Mouse (Mus musculus): ENCODE data around the gene Rsph1. TPM values are rescaled to one million over a fixed set of nuclear protein-coding genes. Genes with fewer than 3 reads are reported as not detected.

Rsph1 gene
- total RNA-seq, 2 experiments from 2014 or later = 10.0 to 12.5 TPM

GRCm38 (mm10) chr17:31264372-31264771 is 12.8 kb downstream of the Rsph1 start:
- intact Hi-C loops (cut with DNase I; ENCODE audit: low total_unique reads) = loop anchor here (10.0 kb wide), 1 partner anchor 230 kb away; no protein-coding TSS in a partner anchor
- DNase-seq = no peak

GRCm38 (mm10) chr17:31263770-31264169 is 13.4 kb downstream of the Rsph1 start:
- DNase-seq = no peak
- intact Hi-C loops (cut with DNase I; ENCODE audit: low total_unique reads) = loop anchor here (10.0 kb wide), 1 partner anchor 231 kb away; no protein-coding TSS in a partner anchor

- no peak for DNase-seq
- intact Hi-C loops (cut with DNase I; ENCODE audit: low total_unique reads) = loop anchor here (10.0 kb wide), 1 partner anchor 232 kb away; no protein-coding TSS in a partner anchor
Measured at GRCm38 (mm10) chr17:31262715-31263114, 14.5 kb downstream of the Rsph1 start.

- DNase-seq = no peak
- intact Hi-C loops (cut with DNase I; ENCODE audit: low total_unique reads) = loop anchor here (10.0 kb wide), 1 partner anchor 233 kb away; no protein-coding TSS in a partner anchor
Measured at GRCm38 (mm10) chr17:31261352-31261751, 15.8 kb downstream of the Rsph1 start.

- peak; percentile 95 for DNase-seq
- intact Hi-C loops (cut with DNase I; ENCODE audit: low total_unique reads) = loop anchor here (10.0 kb wide), 1 partner anchor 234 kb away; no protein-coding TSS in a partner anchor
Measured at GRCm38 (mm10) chr17:31260430-31260829, 16.8 kb downstream of the Rsph1 start.

- intact Hi-C loops (cut with DNase I; ENCODE audit: low total_unique reads) = loop anchor here (10.0 kb wide), 1 partner anchor 235 kb away; no protein-coding TSS in a partner anchor
- DNase-seq = no peak
Measured at GRCm38 (mm10) chr17:31259825-31260224, 17.4 kb downstream of the Rsph1 start.

GRCm38 (mm10) chr17:31259145-31259544 is 18.0 kb downstream of the Rsph1 start:
- intact Hi-C loops (cut with DNase I; ENCODE audit: low total_unique reads) = no loop called here

GRCm38 (mm10) chr17:31258310-31258865 is 18.8 kb downstream of the Rsph1 start:
- intact Hi-C loops (cut with DNase I; ENCODE audit: low total_unique reads) = no loop called here
- DNase-seq = peak; percentile 65

More at GRCm38 (mm10) chr17:31259145-31259544, 18.0 kb downstream of the Rsph1 start:
- DNase-seq = no peak

GRCm38 (mm10) chr17:31257898-31258297 is 19.3 kb downstream of the Rsph1 start:
- no peak for DNase-seq
- intact Hi-C loops (cut with DNase I; ENCODE audit: low total_unique reads) = no loop called here

- intact Hi-C loops (cut with DNase I; ENCODE audit: low total_unique reads) = no loop called here
Measured at GRCm38 (mm10) chr17:31257149-31257548, 20.0 kb downstream of the Rsph1 start.

GRCm38 (mm10) chr17:31254463-31254931 is 22.7 kb downstream of the Rsph1 start:
- DNase-seq = peak; percentile 88

More at GRCm38 (mm10) chr17:31257149-31257548, 20.0 kb downstream of the Rsph1 start:
- DNase-seq = no peak

GRCm38 (mm10) chr17:31253951-31254350 is 23.2 kb downstream of the Rsph1 start:
- no peak for DNase-seq
- intact Hi-C loops (cut with DNase I; ENCODE audit: low total_unique reads) = loop anchor here (1.0 kb wide), 1 partner anchor 54 kb away; no protein-coding TSS in a partner anchor

More at GRCm38 (mm10) chr17:31254463-31254931, 22.7 kb downstream of the Rsph1 start:
- intact Hi-C loops (cut with DNase I; ENCODE audit: low total_unique reads) = loop anchor here (1.0 kb wide), 1 partner anchor 54 kb away; no protein-coding TSS in a partner anchor

GRCm38 (mm10) chr17:31247144-31247543 is 30.0 kb downstream of the Rsph1 start:
- intact Hi-C loops (cut with DNase I; ENCODE audit: low total_unique reads) = no loop called here
- no peak for DNase-seq

GRCm38 (mm10) chr17:31245321-31245720 is 31.9 kb downstream of the Rsph1 start:
- DNase-seq = no peak
- intact Hi-C loops (cut with DNase I; ENCODE audit: low total_unique reads) = no loop called here

- DNase-seq = no peak
- intact Hi-C loops (cut with DNase I; ENCODE audit: low total_unique reads) = no loop called here
Measured at GRCm38 (mm10) chr17:31242764-31243163, 34.4 kb downstream of the Rsph1 start.

GRCm38 (mm10) chr17:31241156-31241555 is 36.0 kb downstream of the Rsph1 start:
- no peak for DNase-seq
- intact Hi-C loops (cut with DNase I; ENCODE audit: low total_unique reads) = no loop called here

- intact Hi-C loops (cut with DNase I; ENCODE audit: low total_unique reads) = loop anchor here (5.0 kb wide), 1 partner anchor 96 kb away; the partner anchor contains the start of gene Tff2
- DNase-seq = no peak
Measured at GRCm38 (mm10) chr17:31238234-31239020, 38.8 kb downstream of the Rsph1 start.

GRCm38 (mm10) chr17:31235915-31236314 is 41.3 kb downstream of the Rsph1 start:
- DNase-seq = no peak
- intact Hi-C loops (cut with DNase I; ENCODE audit: low total_unique reads) = loop anchor here (5.0 kb wide), 1 partner anchor 94 kb away; the partner anchor contains the start of gene Tff2

- no peak for DNase-seq
- intact Hi-C loops (cut with DNase I; ENCODE audit: low total_unique reads) = no loop called here
Measured at GRCm38 (mm10) chr17:31232251-31233010, 44.8 kb downstream of the Rsph1 start.

Measured in gastrocnemius, postnatal 14 days (tissue).